Mouse (Mus musculus) frontal cortex, postnatal 25 days (tissue): ENCODE data around the gene Zfp820.
"Not testable (repeated sequence)": the region's sequence is repeated elsewhere in the genome, so short reads cannot be mapped to it uniquely, and the experiment has no call there.

Experiments
- DNase-seq, 2 experiments: peaks; one replicate each; pipeline ENCODE4 v3.0.0; 2022; ENCODE audit warnings: low spot score in 2 of 2

The Zfp820 gene

DNA sequence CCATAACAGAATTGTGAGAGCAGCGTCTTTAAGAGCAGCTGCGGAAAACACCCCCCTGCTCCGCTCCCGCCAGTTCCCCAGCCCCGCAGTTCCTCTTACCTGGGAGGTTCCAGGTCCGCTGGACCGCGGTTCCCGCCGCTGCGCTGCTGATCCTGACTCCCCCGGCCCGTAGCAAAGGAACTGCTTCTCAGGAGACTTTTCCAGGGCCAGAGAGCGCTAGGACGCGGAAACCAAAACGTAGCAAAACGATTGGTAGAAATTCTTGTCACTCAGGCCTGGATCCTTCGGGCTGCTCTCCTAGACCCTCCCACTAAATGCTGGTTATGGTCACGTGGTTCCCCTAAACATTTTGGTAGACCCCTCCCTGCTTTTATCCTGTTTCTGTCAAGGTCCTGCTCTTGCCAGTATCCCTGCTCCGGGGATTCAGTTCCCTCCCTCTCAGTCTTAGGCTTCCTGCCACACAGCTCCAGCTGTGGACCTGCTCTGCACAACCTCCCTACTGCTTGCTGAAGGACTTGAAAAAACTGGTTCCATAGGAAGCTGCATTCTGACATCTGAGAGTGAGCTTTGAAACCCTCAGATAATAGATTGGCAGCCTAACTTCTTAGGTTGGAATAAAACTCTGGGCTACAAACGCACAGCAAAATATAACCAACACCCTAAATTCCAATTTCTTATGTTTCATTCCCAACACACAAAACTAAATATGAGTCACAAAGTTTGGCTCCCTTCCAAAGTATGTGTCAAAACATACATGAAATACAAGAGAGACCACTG lies at the start of gene Zfp820:
TSS of gene Zfp820 (minus strand) at position 228 of the 777 bp plus-strand sequence.
- DNase-seq = peak; percentile 15 to 35

DNA sequence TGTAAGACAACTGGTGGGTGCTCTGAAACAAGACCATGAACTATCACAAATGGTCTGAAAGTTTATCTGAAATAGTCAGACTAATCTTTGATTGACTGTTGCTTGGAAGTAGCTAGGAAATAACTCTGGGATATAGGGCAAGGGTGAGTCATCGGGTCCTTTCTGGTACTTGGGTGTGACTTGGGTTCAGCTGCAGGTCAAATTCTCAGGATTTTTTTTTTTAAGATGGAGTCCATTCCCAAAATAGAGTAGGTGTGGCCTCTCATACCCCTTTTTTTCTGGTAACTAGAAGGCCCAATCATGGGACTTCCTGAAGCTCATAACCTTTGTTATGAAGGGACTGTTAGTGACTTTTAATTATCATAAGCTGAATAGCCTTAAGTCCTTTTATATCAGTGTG lies 25.7 kb upstream of the Zfp820 start:
- DNase-seq = no peak

DNA sequence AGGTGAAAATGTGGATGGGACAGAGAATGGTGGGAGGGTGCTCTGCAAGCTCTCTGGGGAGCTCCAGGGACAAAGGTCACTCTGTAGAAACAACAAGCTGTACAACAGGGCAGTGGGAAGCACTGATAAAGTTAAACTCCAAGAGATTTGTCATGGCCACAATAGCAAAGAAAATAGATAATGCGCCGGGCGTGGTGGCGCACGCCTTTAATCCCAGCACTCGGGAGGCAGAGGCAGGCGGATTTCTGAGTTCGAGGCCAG lies 680 bp upstream of the Zfp820 start:
- DNase-seq = not testable (repeated sequence)

DNA sequence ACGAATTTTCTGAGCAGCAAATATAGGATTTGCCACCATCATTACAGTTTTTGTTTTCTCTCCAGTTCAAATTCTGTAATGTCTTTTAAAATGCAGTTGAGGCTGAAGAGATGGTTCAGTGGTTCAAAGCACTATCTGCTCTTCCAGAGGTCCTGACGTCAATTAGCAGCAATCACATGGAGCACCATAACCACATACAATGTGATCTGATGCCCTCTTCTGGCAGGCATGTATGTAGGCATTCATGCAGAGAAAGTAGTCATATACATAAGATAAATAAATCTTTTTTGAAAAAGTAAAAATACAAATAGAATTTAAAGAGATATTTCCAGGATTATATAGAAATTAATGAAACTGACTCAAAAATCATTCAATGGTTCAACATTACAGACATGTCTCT lies 7.1 kb downstream of the Zfp820 start:
- no peak for DNase-seq

DNA sequence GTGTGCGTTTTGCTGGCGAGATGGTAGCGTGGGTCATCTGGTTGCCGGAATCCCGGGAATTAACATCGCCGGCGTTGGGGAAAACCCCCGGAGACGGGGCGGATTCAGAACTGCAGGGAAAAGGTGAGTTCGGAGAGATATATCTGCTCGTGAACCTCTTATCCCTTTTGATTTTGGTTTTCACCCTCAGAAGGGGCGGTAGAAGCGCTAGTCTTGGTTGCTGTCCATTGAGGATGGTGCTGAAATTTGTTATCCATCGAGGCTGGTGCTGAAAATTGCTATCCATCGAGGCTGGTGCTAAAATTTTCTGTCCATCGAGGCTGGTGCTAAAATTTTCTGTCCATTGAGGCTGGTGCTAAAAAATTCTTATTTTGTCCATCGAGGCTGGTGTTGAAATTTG lies 44.2 kb downstream of the Zfp820 start:
- not testable (repeated sequence) for DNase-seq

DNA sequence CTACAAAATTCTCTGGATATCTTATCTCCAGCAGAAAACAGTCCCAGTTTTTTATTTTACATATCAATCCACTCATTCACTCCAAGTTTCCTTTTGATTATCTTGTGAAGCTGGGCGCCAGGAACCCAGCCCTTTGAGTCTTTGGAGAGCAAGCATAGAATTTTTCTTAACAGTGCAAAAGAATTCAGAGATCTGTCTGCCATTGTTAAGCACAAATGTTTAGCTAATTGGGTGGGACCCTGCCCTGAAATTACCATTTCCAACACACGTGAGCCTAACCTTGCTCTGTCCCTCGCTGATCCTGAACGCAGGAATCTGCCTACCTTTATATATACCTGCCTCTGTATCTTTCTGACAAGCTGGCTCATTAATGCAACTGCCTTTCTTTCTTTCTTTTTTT lies 53.3 kb downstream of the Zfp820 start:
- DNase-seq = no peak

DNA sequence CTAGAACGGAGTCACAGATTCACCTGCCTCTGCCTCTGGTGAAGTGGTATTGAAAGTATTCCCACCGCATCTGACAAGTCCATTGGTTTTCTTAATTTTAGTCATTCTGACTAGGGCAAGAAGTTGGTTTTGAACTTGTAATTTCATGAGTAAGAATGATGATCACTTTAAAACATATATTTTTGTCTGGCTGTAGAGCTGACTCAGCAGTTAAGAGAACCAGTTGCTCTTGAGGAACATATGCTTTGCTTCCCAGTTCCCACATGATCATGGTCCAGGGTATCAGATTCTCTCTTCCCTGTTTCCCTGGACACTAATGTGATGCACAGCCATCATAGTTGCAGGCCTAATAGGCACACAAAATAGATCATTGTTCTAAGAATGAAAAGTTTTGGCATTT lies 75.2 kb downstream of the Zfp820 start:
- DNase-seq = no peak
